Mouse (Mus musculus) CH12.LX (cell line): ENCODE data around the gene Syce1. TPM values are rescaled to one million over a fixed set of nuclear protein-coding genes. Genes with fewer than 3 reads are reported as not detected.

ENCODE experiments used
- DNase-seq: peaks from one replicate; pipeline ENCODE4 v3.0.0-alpha.2; 2013; ENCODE audit errors: extremely low read depth
- H3K27ac ChIP-seq: 2 replicates; pipeline ENCODE4 v1.5.1; 2012; ENCODE audit warnings: low read depth, mild to moderate bottlenecking, control low read depth, moderate library complexity; ENCODE audit not compliant: insufficient read depth
- H3K27me3 ChIP-seq: replicated peaks from 2 replicates; pipeline ENCODE3; 2012; ENCODE audit warnings: inconsistent platforms
- H3K36me3 ChIP-seq, 2 experiments: replicated peaks in 1 of 2; 2 replicates each; pipeline versions ENCODE3 to v1.6.1; 2012; ENCODE audit warnings: inconsistent platforms in 1 of 2, low read length in 1 of 2, mild to moderate bottlenecking in 1 of 2, mixed read lengths in 1 of 2, moderate library complexity in 1 of 2; ENCODE audit not compliant: control insufficient read depth in 1 of 2, insufficient read depth in 1 of 2
- H3K4me1 ChIP-seq, 2 experiments: 2 replicates each; pipeline ENCODE4 v1.6.1; 2012; ENCODE audit warnings: inconsistent platforms in 1 of 2, moderate library complexity in 1 of 2; ENCODE audit not compliant: insufficient read depth in 2 of 2, control insufficient read depth in 1 of 2
- H3K4me2 ChIP-seq: 2 replicates; pipeline ENCODE4 v1.6.1; 2012; ENCODE audit warnings: low read depth, mild to moderate bottlenecking, control low read depth; ENCODE audit not compliant: poor library complexity, insufficient read depth, severe bottlenecking
- H3K4me3 ChIP-seq, 3 experiments: fragments of 150-350 bp in 1 of 3; sonication (generic) in 1 of 3; replicated peaks in 1 of 3; 2 replicates each; pipeline versions ENCODE3 to v1.5.1; 2011 to 2012; ENCODE audit warnings: low read depth in 2 of 3, low read length in 2 of 3, mild to moderate bottlenecking in 2 of 3, moderate library complexity in 2 of 3, control low read depth in 1 of 3, improper control_type of control experiment in 1 of 3, inconsistent platforms in 1 of 3, mixed read lengths in 1 of 3; ENCODE audit not compliant: poor library complexity in 1 of 3
- H3K79me2 ChIP-seq: replicated peaks from 2 replicates; pipeline ENCODE4 v1.6.1; 2012; ENCODE audit warnings: mild to moderate bottlenecking, moderate library complexity; ENCODE audit not compliant: control insufficient read depth, poor library complexity, insufficient read depth, severe bottlenecking; ENCODE audit errors: extremely low read depth
- H3K9ac ChIP-seq: 2 replicates; pipeline ENCODE4 v1.6.1; 2012; ENCODE audit warnings: low read depth, mild to moderate bottlenecking, control low read depth, moderate library complexity; ENCODE audit not compliant: insufficient read depth
- H3K9me3 ChIP-seq: replicated peaks from 2 replicates; pipeline ENCODE3; 2012; ENCODE audit warnings: low read length, inconsistent platforms, mixed read lengths
- CHD2 ChIP-seq: IDR thresholded peaks from 2 replicates; pipeline ENCODE4 v1.6.1; 2011; ENCODE audit warnings: low read length, improper control_type of control experiment
- CTCF ChIP-seq, 2 experiments: IDR thresholded peaks in 1 of 2; conservative IDR thresholded peaks in 1 of 2; 2 replicates each; pipeline ENCODE4 v1.5.1; 2011 to 2012; ENCODE audit warnings: low read depth in 2 of 2, low read length in 2 of 2, improper control_type of control experiment in 1 of 2, inconsistent platforms in 1 of 2, mild to moderate bottlenecking in 1 of 2, moderate library complexity in 1 of 2
- E2F4 ChIP-seq: IDR thresholded peaks from 2 replicates; pipeline ENCODE4 v1.6.1; 2011; ENCODE audit warnings: low read depth, low read length, improper control_type of control experiment; ENCODE audit not compliant: insufficient replicate concordance
- ELF1 ChIP-seq: IDR thresholded peaks from 2 replicates; pipeline ENCODE4 v1.6.1; 2014; ENCODE audit warnings: low read depth, mild to moderate bottlenecking, inconsistent platforms, low read length, improper control_type of control experiment
- ETS1 ChIP-seq: conservative IDR thresholded peaks from 2 replicates; pipeline ENCODE4 v1.6.1; 2012; ENCODE audit warnings: low read depth, mild to moderate bottlenecking, inconsistent platforms, low read length, improper control_type of control experiment, moderate library complexity
- HCFC1 ChIP-seq: IDR thresholded peaks from 2 replicates; pipeline ENCODE4 v1.6.1; 2012; ENCODE audit warnings: low read depth, mild to moderate bottlenecking, inconsistent platforms, low read length, improper control_type of control experiment
- IRF4 ChIP-seq: IDR thresholded peaks from 2 replicates; pipeline ENCODE4 v1.6.1; 2014; ENCODE audit warnings: low read depth, mild to moderate bottlenecking, inconsistent platforms, low read length, improper control_type of control experiment
- KAT2A ChIP-seq: IDR thresholded peaks from 2 replicates; pipeline ENCODE4 v1.6.1; 2012; ENCODE audit warnings: low read length, improper control_type of control experiment, inconsistent platforms; ENCODE audit not compliant: insufficient replicate concordance
- MAFK ChIP-seq: IDR thresholded peaks from 2 replicates; pipeline ENCODE4 v1.6.1; 2011; ENCODE audit warnings: low read length, improper control_type of control experiment; ENCODE audit not compliant: insufficient replicate concordance
- MAX ChIP-seq: IDR thresholded peaks from 2 replicates; pipeline ENCODE4 v1.6.1; 2011; ENCODE audit warnings: low read length, improper control_type of control experiment
- MAZ ChIP-seq: IDR thresholded peaks from 2 replicates; pipeline ENCODE4 v1.6.1; 2012; ENCODE audit warnings: low read depth, mild to moderate bottlenecking, inconsistent platforms, low read length, improper control_type of control experiment, moderate library complexity
- MEF2A ChIP-seq: IDR thresholded peaks from 2 replicates; pipeline ENCODE4 v1.6.1; 2014; ENCODE audit warnings: low read depth, mild to moderate bottlenecking, inconsistent platforms, low read length, improper control_type of control experiment, borderline replicate concordance
- MXI1 ChIP-seq: IDR thresholded peaks from 2 replicates; pipeline ENCODE4 v1.6.1; 2011; ENCODE audit warnings: mild to moderate bottlenecking, low read depth, low read length, improper control_type of control experiment
- NELFE ChIP-seq: IDR thresholded peaks from 2 replicates; pipeline ENCODE4 v1.6.1; 2011; ENCODE audit warnings: low read depth, low read length, improper control_type of control experiment
- POLR2AphosphoS2 ChIP-seq: IDR thresholded peaks from 2 replicates; pipeline ENCODE4 v1.6.1; 2011; ENCODE audit warnings: low read depth, low read length, improper control_type of control experiment
- RCOR1 ChIP-seq: conservative IDR thresholded peaks from 2 replicates; pipeline ENCODE4 v1.6.1; 2012; ENCODE audit warnings: low read depth, mild to moderate bottlenecking, inconsistent platforms, low read length, improper control_type of control experiment
- SIN3A ChIP-seq: IDR thresholded peaks from 2 replicates; pipeline ENCODE4 v1.6.1; 2012; ENCODE audit warnings: low read length, improper control_type of control experiment, inconsistent platforms
- TBP ChIP-seq: conservative IDR thresholded peaks from 2 replicates; pipeline ENCODE4 v1.6.1; 2011; ENCODE audit warnings: low read depth, low read length, improper control_type of control experiment
- TCF12 ChIP-seq: IDR thresholded peaks from 2 replicates; pipeline ENCODE4 v1.6.1; 2014; ENCODE audit warnings: low read depth, mild to moderate bottlenecking, inconsistent platforms, low read length, improper control_type of control experiment
- USF2 ChIP-seq: conservative IDR thresholded peaks from 2 replicates; pipeline ENCODE4 v1.6.1; 2011; ENCODE audit warnings: low read depth, low read length, improper control_type of control experiment
- ZC3H11A ChIP-seq: IDR thresholded peaks from 2 replicates; pipeline ENCODE4 v1.6.1; 2012; ENCODE audit warnings: low read depth, mild to moderate bottlenecking, inconsistent platforms, low read length, improper control_type of control experiment
- ZMIZ1 ChIP-seq: IDR thresholded peaks from 2 replicates; pipeline ENCODE4 v1.6.1; 2012; ENCODE audit warnings: low read depth, mild to moderate bottlenecking, inconsistent platforms, low read length, improper control_type of control experiment
- ZNF384 ChIP-seq: IDR thresholded peaks from 2 replicates; pipeline ENCODE4 v1.6.1; 2012; ENCODE audit warnings: low read depth, low read length, improper control_type of control experiment, inconsistent platforms
- dilution Hi-C: fragments of 300-500 bp; cut with MboI; formaldehyde crosslinking; loops from 2 replicates; pipeline ENCODE4 v1.14.3; 2020; ENCODE audit warnings: low sequenced_read_pairs; ENCODE audit not compliant: extremely low pct_unique_long_range_greater_than_20kb, extremely low pct_ligation_motif_present
- in situ Hi-C: fragments of 300-500 bp; cut with MboI; formaldehyde crosslinking; loops from 3 replicates; pipeline ENCODE4 v1.14.3; 2019; ENCODE audit warnings: low sequenced_read_pairs, low pct_ligation_motif_present, low pct_unique_long_range_greater_than_20kb, mixed read lengths
- polyA plus RNA-seq: library from polyadenylated mRNA; unstranded; fragments of >175 nt; gene quantifications from 2 replicates; pipeline ENCODE4 v1.2.1, GENCODE M21; 2012; ENCODE audit warnings: low read depth; ENCODE audit not compliant: insufficient read length
- total RNA-seq, 2 experiments: library from RNA; depleted of rRNA; stranded (reverse); fragments of 300-350 nt in 1 of 2; fragments of >200 nt in 1 of 2; gene quantifications; 2 replicates each; pipeline ENCODE4 v1.2.3; 2012 to 2014

The Syce1 gene
- total and polyA plus RNA-seq, 3 experiments, result not detected

DNA sequence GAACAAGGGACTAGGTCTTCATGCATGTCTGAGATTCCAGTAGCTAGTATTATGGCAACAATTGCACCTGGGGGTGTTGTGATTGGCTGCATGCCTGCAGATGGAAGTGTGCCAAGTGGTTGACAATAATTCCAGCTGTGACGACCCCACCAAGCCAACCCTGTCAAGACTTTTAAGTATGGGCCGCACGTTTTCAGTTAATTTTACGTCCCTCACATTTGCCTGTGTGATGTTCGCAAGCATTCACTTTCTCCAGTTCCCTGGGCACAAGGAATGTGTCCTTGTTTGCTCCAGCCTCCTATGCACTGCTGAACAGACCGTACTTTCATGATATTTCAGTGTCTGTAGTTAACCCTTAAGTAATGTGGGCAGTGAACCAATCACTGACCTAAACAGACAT is 15.0 kb upstream of the Syce1 start:
- Histone ChIP-seq H3K79me2 (no peaks in the 10 kb centered on the region), H3K9ac (no peak overlapping the region), H3K27me3 (peaks cover 95% of the 10 kb centered on the region)
- dilution Hi-C loops (no loop called here), in situ Hi-C loops (no loop called here)
- TF ChIP-seq CHD2 (no peak), ZC3H11A (no peak), ZNF384 (no peak), IRF4 (no peak), MXI1 (no peak), RCOR1 (no peak), CTCF (conservative IDR thresholded peaks at IDR 0.05 in 1 of 2, IDR thresholded peaks at IDR 0.05 in 1 of 2; ENCODE audit: low read depth in 2 of 2, low read length in 2 of 2) (no peak), ETS1 (no peak), ZMIZ1 (no peak), USF2 (no peak), NELFE (no peak), MAFK (no peak), KAT2A (no peak), MEF2A (no peak), SIN3A (no peak)
- TF ChIP-seq, all 38 proteins: peak for 0
- Histone ChIP-seq H3K36me3 (no peaks in the 10 kb centered on the region), H3K4me1 (no peaks in the 10 kb centered on the region), H3K4me3 (no peak overlapping the region), H3K4me2 (no peak overlapping the region), H3K9me3 (no peaks in the 10 kb centered on the region), H3K27ac (no peak overlapping the region)
- DNase-seq, result no peak

- in situ Hi-C loops, result loop anchor here (25.0 kb wide), 1 partner anchor 611 kb away; no protein-coding TSS in a partner anchor
- Histone ChIP-seq H3K4me2 (no peak overlapping the region), H3K36me3 (no peaks in the 10 kb centered on the region), H3K27me3 (peaks cover 90% of the 10 kb centered on the region), H3K9me3 (no peaks in the 10 kb centered on the region), H3K4me1 (no peaks in the 10 kb centered on the region), H3K9ac (no peak overlapping the region), H3K27ac (no peak overlapping the region), H3K4me3 (no peak overlapping the region), H3K79me2 (no peaks in the 10 kb centered on the region)
- no peak for DNase-seq
- no peak for TF ChIP-seq MAZ
- TF ChIP-seq HCFC1, result no peak
- no peak for TF ChIP-seq MXI1
- no peak for TF ChIP-seq E2F4
- TF ChIP-seq NELFE, result no peak
- no peak for TF ChIP-seq TCF12
- no peak for TF ChIP-seq ZC3H11A
- no peak for TF ChIP-seq ELF1
- TF ChIP-seq POLR2AphosphoS2, result no peak
- TF ChIP-seq MAX, result no peak
- TF ChIP-seq TBP, result no peak
- dilution Hi-C loops, result no loop called here
Observed at GRCm38 (mm10) chr7:140798212-140798611, 10.6 kb upstream of the Syce1 start.
